Mouse (Mus musculus) MEL (cell line): ENCODE results near the gene Pitpnc1.

Source experiments
- CTCF ChIP-seq, 3 experiments: IDR thresholded peaks in 2 of 3; conservative IDR thresholded peaks in 1 of 3; 2 replicates each; pipeline ENCODE4 v1.5.1; 2011 to 2012; ENCODE audit warnings: low read length in 3 of 3, low read depth in 2 of 3, mild to moderate bottlenecking in 2 of 3, improper control_type of control experiment in 1 of 3, inconsistent platforms in 1 of 3, mixed read lengths in 1 of 3, moderate library complexity in 1 of 3; ENCODE audit not compliant: control insufficient read depth in 1 of 3, insufficient read depth in 1 of 3, poor library complexity in 1 of 3, severe bottlenecking in 1 of 3
- ELF1 ChIP-seq: IDR thresholded peaks from 2 replicates; pipeline ENCODE4 v1.6.1; 2014; ENCODE audit warnings: low read depth, mild to moderate bottlenecking, inconsistent platforms, low read length, improper control_type of control experiment, moderate library complexity
- KAT2A ChIP-seq: conservative IDR thresholded peaks from 2 replicates; pipeline ENCODE4 v1.6.1; 2012; ENCODE audit warnings: low read depth, low read length, improper control_type of control experiment, inconsistent platforms
- POLR2A ChIP-seq, 2 experiments: IDR thresholded peaks; 2 replicates each; pipeline ENCODE4 v1.6.1; 2011 to 2012; ENCODE audit warnings: low read length in 2 of 2, mild to moderate bottlenecking in 2 of 2, control low read depth in 1 of 2, improper control_type of control experiment in 1 of 2, low read depth in 1 of 2, moderate library complexity in 1 of 2; ENCODE audit not compliant: control insufficient read depth in 1 of 2, insufficient read depth in 1 of 2, poor library complexity in 1 of 2
- RCOR1 ChIP-seq: IDR thresholded peaks from 2 replicates; pipeline ENCODE4 v1.6.1; 2012; ENCODE audit warnings: low read depth, mild to moderate bottlenecking, inconsistent platforms, low read length, improper control_type of control experiment
- USF1 ChIP-seq: IDR thresholded peaks from 2 replicates; pipeline ENCODE4 v1.6.1; 2014; ENCODE audit warnings: low read depth, mild to moderate bottlenecking, inconsistent platforms, low read length, improper control_type of control experiment, moderate library complexity

- TF ChIP-seq CTCF (IDR thresholded peaks at IDR 0.05 in 2 of 3, conservative IDR thresholded peaks at IDR 0.05 in 1 of 3; ENCODE audit: control insufficient read depth in 1 of 3, insufficient read depth in 1 of 3, low read depth in 2 of 3, low read length in 3 of 3, poor library complexity in 1 of 3, severe bottlenecking in 1 of 3) (no peak), RCOR1 (no peak), POLR2A (IDR thresholded peaks at IDR 0.05; ENCODE audit: control insufficient read depth in 1 of 2, insufficient read depth in 1 of 2, low read depth in 1 of 2, low read length in 2 of 2, poor library complexity in 1 of 2) (peak in 1 of 2 experiments; percentile 41; a peak in 2 of 4 replicates), ELF1 (no peak), USF1 (no peak), KAT2A (no peak)
Measured at GRCm38 (mm10) chr11:107410804-107411203, 59.7 kb downstream of the Pitpnc1 start.
